33 mouse cellular contexts compared by ENCODE assay signal in the genomic region with DNA sequence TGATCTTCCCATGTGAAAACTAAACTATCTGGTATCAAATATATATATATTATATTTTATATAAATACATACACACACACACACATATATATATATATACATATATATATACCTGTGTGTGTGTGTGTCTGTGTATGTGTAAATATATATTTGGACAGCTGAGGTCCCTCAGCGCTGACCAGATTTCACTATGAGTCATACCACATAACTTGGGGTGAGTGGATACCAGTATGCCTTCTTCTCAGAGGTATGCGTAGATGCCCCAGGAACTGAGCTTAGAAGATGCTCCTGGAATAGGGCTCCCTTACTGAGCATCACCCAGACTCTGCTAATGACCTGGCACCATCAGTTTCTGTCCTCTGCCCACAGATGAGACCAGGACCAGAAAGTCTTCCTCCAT. TPM values are rescaled to one million over a fixed set of nuclear protein-coding genes. Genes with fewer than 3 reads are reported as not detected.
DNase-seq lines count a peak whose midpoint lies in the region; ATAC-seq and TF ChIP-seq lines count a peak whose summit lies in the region.
"Had no signal": no experiment of that assay in that cellular context is flagged by ENCODE, and none has a peak within 500 bp of the region (broad histone marks: within the 10 kb centered on the region; RNA-seq: fewer than 3 reads in every experiment).

No protein-coding gene starts in this region.

- H3K4me1 ChIP-seq in kidney, adult 2 months (ENCODE audit: control insufficient read depth, insufficient read depth, low read length): peaks cover 4% of the 10 kb centered on the region; the same call in 1 of the 2 replicates
- peaks cover 6% of the 10 kb centered on the region; the same call in 1 of the 2 replicates for H3K4me1 ChIP-seq in liver, postnatal 0 days (ENCODE audit: insufficient read depth)
- H3K4me1 ChIP-seq in liver, embryonic 12.5 days: no peaks in the 10 kb centered on the region
- H3K4me1 ChIP-seq in CH12.LX (ENCODE audit: control insufficient read depth in 1 of 2, insufficient read depth in 2 of 2): peaks cover 17 to 58% of the 10 kb centered on the region in 2 experiments
- H3K4me1 ChIP-seq in bone marrow, adult 2 months (ENCODE audit: control insufficient read depth, insufficient read depth, low read length): peaks cover 15% of the 10 kb centered on the region
- H3K4me1 ChIP-seq: embryonic facial prominence, embryonic 10.5 days; embryonic facial prominence, embryonic 13.5 days; forebrain, embryonic 12.5 days; forebrain, embryonic 15.5 days; heart, embryonic 10.5 days; heart, embryonic 13.5 days had no signal

- H3K27me3 ChIP-seq in kidney, adult 2 months (replicated peaks; ENCODE audit: control insufficient read depth, insufficient read depth, low read length): no peaks in the 10 kb centered on the region
- H3K27me3 ChIP-seq in liver, postnatal 0 days (ENCODE audit: insufficient read depth, low read length): no peaks in the 10 kb centered on the region
- H3K27me3 ChIP-seq in liver, embryonic 12.5 days (replicated peaks): 0 out of 2 replicates have a peak, but pooled peaks cover 3% of the 10 kb centered on the region
- H3K27me3 ChIP-seq in CH12.LX (replicated peaks): no peaks in the 10 kb centered on the region
- H3K27me3 ChIP-seq: embryonic facial prominence, embryonic 13.5 days; forebrain, embryonic 12.5 days; forebrain, embryonic 15.5 days had no signal

- TF ChIP-seq EP300 in liver, postnatal 0 days (IDR thresholded peaks at IDR 0.05; ENCODE audit: low read depth): no peak
- no peak for TF ChIP-seq EP300 in CH12.LX (IDR thresholded peaks at IDR 0.05; ENCODE audit: low read length)

- no peak for TF ChIP-seq POLR2A in kidney, adult 2 months (IDR thresholded peaks at IDR 0.05; ENCODE audit: low read depth, low read length)
- TF ChIP-seq POLR2A in CH12.LX (IDR thresholded peaks at IDR 0.05; ENCODE audit: low read depth, low read length): no peak
- TF ChIP-seq POLR2A in bone marrow, adult 2 months (IDR thresholded peaks at IDR 0.05; ENCODE audit: borderline replicate concordance, control insufficient read depth, low read depth, low read length): no peak

- dilution Hi-C loops in CH12.LX (cut with MboI; ENCODE audit: extremely low pct_ligation_motif_present, extremely low pct_unique_long_range_greater_than_20kb, low sequenced_read_pairs): no loop called here

- H3K79me2 ChIP-seq in CH12.LX (replicated peaks; ENCODE audit: control insufficient read depth, extremely low read depth, insufficient read depth, poor library complexity, severe bottlenecking): no peaks in the 10 kb centered on the region; the same call in 1 of the 2 replicates

- peak overlapping the region; percentile 48 for H3K4me2 ChIP-seq in liver, postnatal 0 days (ENCODE audit: low read depth, low read length)
- H3K4me2 ChIP-seq in liver, embryonic 12.5 days: no peak overlapping the region
- H3K4me2 ChIP-seq in CH12.LX (ENCODE audit: insufficient read depth, low read depth, poor library complexity, severe bottlenecking): peak overlapping the region; percentile 92
- H3K4me2 ChIP-seq: embryonic facial prominence, embryonic 13.5 days; forebrain, embryonic 12.5 days; forebrain, embryonic 15.5 days; heart, embryonic 13.5 days; hindbrain, embryonic 14.5 days had no signal

- no peak for TF ChIP-seq RAD21 in CH12.LX (IDR thresholded peaks at IDR 0.05; ENCODE audit: low read depth, low read length)

- H3K36me3 ChIP-seq in kidney, adult 2 months (ENCODE audit: control insufficient read depth, insufficient read depth, low read length): no peaks in the 10 kb centered on the region
- H3K36me3 ChIP-seq in liver, postnatal 0 days (replicated peaks; ENCODE audit: insufficient read depth, low read length): no peaks in the 10 kb centered on the region
- H3K36me3 ChIP-seq in liver, embryonic 12.5 days: no peaks in the 10 kb centered on the region
- peaks cover 0 to 13% of the 10 kb centered on the region in 2 experiments for H3K36me3 ChIP-seq in CH12.LX (replicated peaks in 1 of 2; ENCODE audit: control insufficient read depth in 1 of 2, insufficient read depth in 1 of 2, low read length in 1 of 2)
- H3K36me3 ChIP-seq: embryonic facial prominence, embryonic 10.5 days; embryonic facial prominence, embryonic 13.5 days; forebrain, embryonic 12.5 days; forebrain, embryonic 15.5 days; heart, embryonic 10.5 days; heart, embryonic 13.5 days had no signal

- ATAC-seq in liver, postnatal 0 days: no peak
- no peak for ATAC-seq in liver, embryonic 12.5 days
- ATAC-seq in megakaryocyte-erythroid progenitor cell, adult 5-6 weeks (replicated peaks; ENCODE audit: low FRiP score, low TSS enrichment, poor library complexity, severe bottlenecking): no peak
- ATAC-seq: activated CD4-positive, CD25-positive, alpha-beta regulatory T cell, adult 4 months; CD4-positive, CD25-positive, alpha-beta regulatory T cell, adult 4 months; forebrain, embryonic 15.5 days; hindbrain, postnatal 0 days had no signal

- H3K9me3 ChIP-seq in liver, postnatal 0 days (ENCODE audit: low read length): no peaks in the 10 kb centered on the region
- no peaks in the 10 kb centered on the region for H3K9me3 ChIP-seq in liver, embryonic 12.5 days (replicated peaks)
- H3K9me3 ChIP-seq in CH12.LX (replicated peaks; ENCODE audit: low read length): no peaks in the 10 kb centered on the region
- H3K9me3 ChIP-seq: embryonic facial prominence, embryonic 10.5 days; embryonic facial prominence, embryonic 13.5 days; forebrain, embryonic 12.5 days; forebrain, embryonic 15.5 days; heart, embryonic 10.5 days; heart, embryonic 13.5 days had no signal

- H3K9ac ChIP-seq in liver, postnatal 0 days (replicated peaks): no peak overlapping the region
- no peak overlapping the region for H3K9ac ChIP-seq in liver, embryonic 12.5 days
- H3K9ac ChIP-seq in CH12.LX (ENCODE audit: insufficient read depth, low read depth): peak overlapping the region; percentile 55; the same call in 1 of the 2 replicates
- H3K9ac ChIP-seq: embryonic facial prominence, embryonic 13.5 days; forebrain, embryonic 12.5 days; forebrain, embryonic 15.5 days; heart, embryonic 13.5 days; hindbrain, embryonic 14.5 days had no signal

- H3K27ac ChIP-seq in kidney, adult 2 months (ENCODE audit: insufficient read depth, low read depth, low read length): peak overlapping the region; percentile 71; the same call in 1 of the 2 replicates
- H3K27ac ChIP-seq in liver, postnatal 0 days (ENCODE audit: low read depth): no peak overlapping the region
- H3K27ac ChIP-seq in liver, embryonic 12.5 days: no peak overlapping the region
- H3K27ac ChIP-seq in CH12.LX (ENCODE audit: insufficient read depth, low read depth): no peak overlapping the region
- no peak overlapping the region for H3K27ac ChIP-seq in bone marrow, adult 2 months (ENCODE audit: control insufficient read depth, insufficient read depth, low read depth, low read length, poor library complexity)
- H3K27ac ChIP-seq: embryonic facial prominence, embryonic 10.5 days; embryonic facial prominence, embryonic 13.5 days; forebrain, embryonic 12.5 days; forebrain, embryonic 15.5 days; heart, embryonic 10.5 days; heart, embryonic 13.5 days; hindbrain, embryonic 14.5 days; hindbrain, postnatal 0 days had no signal

- no peak overlapping the region for H3K4me3 ChIP-seq in kidney, adult 2 months (ENCODE audit: insufficient read depth, low read depth, low read length)
- H3K4me3 ChIP-seq in liver, postnatal 0 days (ENCODE audit: low read depth, low read length): no peak overlapping the region
- H3K4me3 ChIP-seq in liver, embryonic 12.5 days: no peak overlapping the region
- H3K4me3 ChIP-seq in CH12.LX (replicated peaks in 1 of 3; ENCODE audit: low read depth in 2 of 3, low read length in 2 of 3, poor library complexity in 1 of 3): peak overlapping the region; percentile 28 to 59 (median 42)
- peak overlapping the region; percentile 55 for H3K4me3 ChIP-seq in bone marrow, adult 2 months (replicated peaks; ENCODE audit: control insufficient read depth, low read depth, low read length)
- H3K4me3 ChIP-seq: embryonic facial prominence, embryonic 10.5 days; embryonic facial prominence, embryonic 13.5 days; erythroblast, embryonic 14.5 days; forebrain, embryonic 12.5 days; forebrain, embryonic 15.5 days; heart, embryonic 10.5 days; heart, embryonic 13.5 days had no signal

- TF ChIP-seq CTCF in kidney, adult 2 months (conservative IDR thresholded peaks at IDR 0.05; ENCODE audit: insufficient read depth, insufficient read length, low read depth, low read length): no peak
- no peak for TF ChIP-seq CTCF in liver, postnatal 0 days (IDR thresholded peaks at IDR 0.05; ENCODE audit: low read depth)
- no peak for TF ChIP-seq CTCF in CH12.LX (conservative IDR thresholded peaks at IDR 0.05 in 1 of 2, IDR thresholded peaks at IDR 0.05 in 1 of 2; ENCODE audit: low read depth in 2 of 2, low read length in 2 of 2)
- TF ChIP-seq CTCF in bone marrow, adult 2 months (IDR thresholded peaks at IDR 0.05; ENCODE audit: control insufficient read depth, insufficient read depth, low read length): no peak

- no peak for DNase-seq in kidney, adult 2 months
- no peak for DNase-seq in kidney, postnatal 36 days
- DNase-seq in liver, postnatal 0 days: no peak
- DNase-seq in CH12.LX (ENCODE audit: extremely low read depth): no peak
- DNase-seq in adrenal gland, adult (ENCODE audit: inconsistent age in 2 of 2, low spot score in 1 of 2): no peak
- DNase-seq: adrenal gland, postnatal 10 days; adrenal gland, postnatal 36 days; cerebellum, adult 11-12 months; cerebellum, adult 8-10 months; cerebellum, postnatal 10 days; cerebellum, postnatal 36 days; embryo, embryonic 11 days; gastrocnemius, postnatal 10 days; gastrocnemius, postnatal 36 days; heart, postnatal 14 days; heart, postnatal 4 days had no signal

- 90% methylated on average over 2 of the region's 2 CpGs for WGBS in kidney, adult 2 months
- 90% methylated on average over 2 of the region's 2 CpGs for WGBS in liver, postnatal 0 days (ENCODE audit: insufficient replicate concordance)
- 84% methylated on average over 2 of the region's 2 CpGs for WGBS in liver, embryonic 12.5 days (ENCODE audit: insufficient replicate concordance)
- 71% methylated on average over 2 of the region's 2 CpGs for WGBS in bone marrow, adult 2 months

- in situ Hi-C loops in CH12.LX (cut with MboI; ENCODE audit: low pct_ligation_motif_present, low pct_unique_long_range_greater_than_20kb, low sequenced_read_pairs): loop anchor here (25.0 kb wide), 1 partner anchor 337 kb away; a partner anchor contains a TSS

RNA-seq across cellular contexts. Expression of a gene that starts 1.6 kb away (rescaled TPM):
- polyA plus RNA-seq in kidney, adult 2 months (2012; rRNA removed): 61.7 and 64.6 TPM in 2 replicates
- 18.0 and 18.7 TPM in 2 replicates for polyA plus RNA-seq in liver, postnatal 0 days (2015; fragmentation: Nextera tagmentation; extraction: Ambion mirVana)
- 1.7 and 1.9 TPM in 2 replicates for polyA plus RNA-seq in liver, embryonic 12.5 days (2016; fragmentation: Nextera tagmentation; extraction: Ambion mirVana)
- total RNA-seq in CH12.LX (2012; rRNA removed) (20.2 and 31.8 TPM in 2 replicates), CH12.LX (2014; rRNA removed) (29.5 and 31.1 TPM in 2 replicates)
- polyA plus RNA-seq in CH12.LX (2012; ENCODE audit: insufficient read length, low read depth): 36.1 and 44.3 TPM in 2 replicates
- polyA plus RNA-seq in bone marrow, adult 2 months (2011; ENCODE audit: insufficient read depth, insufficient read length, low replicate concordance, missing spikeins): 23.0 and 75.4 TPM in 2 replicates
- total RNA-seq in megakaryocyte-erythroid progenitor cell, adult 5-6 weeks (2014; fragmentation: Nextera tagmentation): 4.5 and 6.0 TPM in 2 replicates
- total RNA-seq in megakaryocyte-erythroid progenitor cell, adult 5-6 weeks (2017): 3.8 TPM in 1 of 2 replicates, not detected in the other
- polyA plus RNA-seq: embryonic facial prominence, embryonic 10.5 days; erythroblast, embryonic 14.5 days; heart, embryonic 10.5 days had no signal

RNA-seq across cellular contexts. Expression of a gene that starts 44.0 kb away (rescaled TPM):
- 3.3 and 3.7 TPM in 2 replicates for polyA plus RNA-seq in kidney, adult 2 months (2012; rRNA removed)
- 9.4 and 9.7 TPM in 2 replicates for polyA plus RNA-seq in liver, postnatal 0 days (2015; fragmentation: Nextera tagmentation; extraction: Ambion mirVana)
- polyA plus RNA-seq in liver, embryonic 12.5 days (2016; fragmentation: Nextera tagmentation; extraction: Ambion mirVana): 1.3 and 2.0 TPM in 2 replicates
- total RNA-seq in CH12.LX (2012; rRNA removed): 48.4 and 56.8 TPM in 2 replicates
- total RNA-seq in CH12.LX (2014; rRNA removed): 41.8 and 50.2 TPM in 2 replicates
- polyA plus RNA-seq in CH12.LX (2012; ENCODE audit: insufficient read length, low read depth): 46.7 and 52.8 TPM in 2 replicates
- polyA plus RNA-seq in bone marrow, adult 2 months (2011; ENCODE audit: insufficient read depth, insufficient read length, low replicate concordance, missing spikeins): 10.4 and 24.3 TPM in 2 replicates
- 0.40 TPM in 1 of 2 replicates, not detected in the other for total RNA-seq in megakaryocyte-erythroid progenitor cell, adult 5-6 weeks (2014; fragmentation: Nextera tagmentation)
- not detected in 2 replicates for total RNA-seq in megakaryocyte-erythroid progenitor cell, adult 5-6 weeks (2017)
- total RNA-seq: gastrocnemius, postnatal 36 days; hindbrain, postnatal 0 days had no signal
- polyA plus RNA-seq: erythroblast, embryonic 14.5 days had no signal

RNA-seq across cellular contexts. Expression of a gene that starts 47.4 kb away (rescaled TPM):
- polyA plus RNA-seq in kidney, adult 2 months (2012; rRNA removed): 0.71 and 6.4 TPM in 2 replicates
- 9.0 and 10.4 TPM in 2 replicates for polyA plus RNA-seq in liver, postnatal 0 days (2015; fragmentation: Nextera tagmentation; extraction: Ambion mirVana)
- 0.21 and 0.23 TPM in 2 replicates for polyA plus RNA-seq in liver, embryonic 12.5 days (2016; fragmentation: Nextera tagmentation; extraction: Ambion mirVana)
- total RNA-seq in CH12.LX (2012; rRNA removed): 10.6 and 18.5 TPM in 2 replicates
- total RNA-seq in CH12.LX (2014; rRNA removed): 30.6 and 34.8 TPM in 2 replicates
- polyA plus RNA-seq in CH12.LX (2012; ENCODE audit: insufficient read length, low read depth): 15.4 and 17.7 TPM in 2 replicates
- 18.2 and 44.1 TPM in 2 replicates for polyA plus RNA-seq in bone marrow, adult 2 months (2011; ENCODE audit: insufficient read depth, insufficient read length, low replicate concordance, missing spikeins)
- 2.4 TPM in 1 of 2 replicates, not detected in the other for total RNA-seq in megakaryocyte-erythroid progenitor cell, adult 5-6 weeks (2014; fragmentation: Nextera tagmentation)
- 0.69 TPM in 1 of 2 replicates, not detected in the other for total RNA-seq in megakaryocyte-erythroid progenitor cell, adult 5-6 weeks (2017)
- total RNA-seq: ES-E14; hindbrain, postnatal 0 days had no signal
- polyA plus RNA-seq: C2C12; embryonic facial prominence, embryonic 10.5 days; embryonic facial prominence, embryonic 13.5 days; erythroblast, embryonic 14.5 days; forebrain, embryonic 12.5 days; forebrain, embryonic 15.5 days; hindbrain, embryonic 11.5 days; hindbrain, embryonic 14.5 days; hindbrain, postnatal 0 days had no signal

Comparison
In these comparisons a context has a peak if more than half of its experiments do, and no peak if none do; other contexts are left out.
1. H3K4me3 ChIP-seq: peak in CH12.LX (3 of 3) and bone marrow, adult 2 months (single experiment); none in kidney, adult 2 months (single experiment), liver, postnatal 0 days (single experiment) and liver, embryonic 12.5 days (single experiment).